In the genomic region with DNA sequence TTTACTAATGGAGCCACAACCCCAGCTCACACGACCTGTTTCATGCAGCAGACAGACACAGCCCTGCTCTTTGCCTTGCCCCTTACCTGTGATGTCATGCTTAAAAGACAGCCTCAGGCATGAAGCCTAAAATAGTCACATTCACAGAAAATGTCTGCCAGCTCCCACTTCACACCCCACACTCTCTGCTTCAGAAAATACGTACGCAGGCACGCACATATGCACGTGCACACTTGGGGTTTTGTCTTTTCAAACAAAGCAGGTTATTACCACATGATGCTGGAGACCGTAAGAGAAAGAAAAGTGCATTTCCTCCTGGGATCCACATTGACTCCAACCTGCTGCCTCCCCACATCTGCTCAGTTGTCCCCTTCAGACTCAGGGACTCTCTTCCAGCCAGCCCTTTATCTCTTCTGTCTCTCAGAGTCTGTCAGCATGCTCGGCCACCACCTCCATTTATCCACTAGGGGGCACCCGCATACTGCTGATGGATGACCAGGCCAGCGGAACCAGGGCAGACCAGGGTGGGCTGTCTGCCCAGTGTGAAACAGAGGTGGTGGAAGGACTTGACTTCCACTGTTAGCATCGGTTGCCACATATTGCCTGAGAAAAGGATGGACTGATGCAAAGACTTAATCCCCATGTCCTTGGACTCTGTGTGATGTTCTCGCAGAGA, we compare ENCODE assay signal across 7 mouse cellular contexts. TPM values are rescaled to one million over a fixed set of nuclear protein-coding genes. Genes with fewer than 3 reads are reported as not detected.
DNase-seq lines count a peak whose midpoint lies in the region; ATAC-seq and TF ChIP-seq lines count a peak whose summit lies in the region.

No protein-coding gene starts in this region.

- no peaks in the 10 kb centered on the region for H3K27me3 ChIP-seq in embryonic facial prominence, embryonic 11.5 days (ENCODE audit: control insufficient read depth, insufficient read depth, low read length)
- H3K27me3 ChIP-seq in limb, embryonic 10.5 days (ENCODE audit: low read depth, poor library complexity, severe bottlenecking): no peaks in the 10 kb centered on the region
- 0 out of 2 replicates have a peak, but pooled peaks cover 7% of the 10 kb centered on the region for H3K27me3 ChIP-seq in midbrain, embryonic 13.5 days
- no peaks in the 10 kb centered on the region for H3K27me3 ChIP-seq in small intestine, adult 2 months (ENCODE audit: control insufficient read depth, insufficient read depth, low read length)

- WGBS in embryonic facial prominence, embryonic 11.5 days: 54% methylated on average over 11 of the region's 11 CpGs
- 58% methylated on average over 11 of the region's 11 CpGs for WGBS in limb, embryonic 10.5 days
- WGBS in midbrain, embryonic 13.5 days: 55% methylated on average over 11 of the region's 11 CpGs
- WGBS in small intestine, adult 2 months: 57% methylated on average over 11 of the region's 11 CpGs

- peak; percentile 53 for ATAC-seq in embryonic facial prominence, embryonic 11.5 days (replicated peaks; ENCODE audit: insufficient number of reproducible peaks, low FRiP score, low TSS enrichment, low read depth)
- ATAC-seq in midbrain, embryonic 13.5 days: peak; percentile 84

- H3K4me2 ChIP-seq in embryonic facial prominence, embryonic 11.5 days (ENCODE audit: low read depth, low read length): no peak overlapping the region
- H3K4me2 ChIP-seq in midbrain, embryonic 13.5 days (replicated peaks): no peak overlapping the region

- DNase-seq in adrenal gland, postnatal 25 days: peak; percentile 81
- peak; percentile 91 for DNase-seq in embryonic facial prominence, embryonic 11.5 days (ENCODE audit: low spot score)
- peak; percentile 84 to 93 for DNase-seq in heart, adult 18-20 months
- peak; percentile 67 for DNase-seq in kidney, adult 11 months
- DNase-seq in limb, embryonic 10.5 days (ENCODE audit: low spot score): peak; percentile 91

- H3K9ac ChIP-seq in embryonic facial prominence, embryonic 11.5 days (replicated peaks; ENCODE audit: low read length): no peak overlapping the region
- H3K9ac ChIP-seq in midbrain, embryonic 13.5 days (replicated peaks): no peak overlapping the region

- no peaks in the 10 kb centered on the region for H3K4me1 ChIP-seq in embryonic facial prominence, embryonic 11.5 days (ENCODE audit: control insufficient read depth, insufficient read depth, low read length)
- H3K4me1 ChIP-seq in limb, embryonic 10.5 days: peaks cover 36% of the 10 kb centered on the region
- peaks cover 22% of the 10 kb centered on the region for H3K4me1 ChIP-seq in midbrain, embryonic 13.5 days (replicated peaks)
- H3K4me1 ChIP-seq in small intestine, adult 2 months (ENCODE audit: control insufficient read depth, insufficient read depth, insufficient read length, low read length): no peaks in the 10 kb centered on the region; the same call in 1 of the 2 replicates

- no peak overlapping the region for H3K4me3 ChIP-seq in embryonic facial prominence, embryonic 11.5 days (ENCODE audit: low read depth, low read length)
- no peak overlapping the region for H3K4me3 ChIP-seq in limb, embryonic 10.5 days
- H3K4me3 ChIP-seq in midbrain, embryonic 13.5 days (replicated peaks): no peak overlapping the region
- no peak overlapping the region for H3K4me3 ChIP-seq in small intestine, adult 2 months (ENCODE audit: low read depth, low read length)

- no peak for TF ChIP-seq POLR2A in small intestine, adult 2 months (IDR thresholded peaks at IDR 0.05; ENCODE audit: low read depth, low read length)

- no peak overlapping the region for H3K27ac ChIP-seq in embryonic facial prominence, embryonic 11.5 days (replicated peaks; ENCODE audit: low read depth, low read length)
- no peak overlapping the region for H3K27ac ChIP-seq in limb, embryonic 10.5 days
- no peak overlapping the region for H3K27ac ChIP-seq in midbrain, embryonic 13.5 days
- H3K27ac ChIP-seq in small intestine, adult 2 months (ENCODE audit: insufficient read depth, low read depth, low read length): no peak overlapping the region

- H3K36me3 ChIP-seq in embryonic facial prominence, embryonic 11.5 days (replicated peaks; ENCODE audit: control insufficient read depth, insufficient read depth, low read depth, low read length): no peaks in the 10 kb centered on the region
- H3K36me3 ChIP-seq in limb, embryonic 10.5 days: no peaks in the 10 kb centered on the region
- no peaks in the 10 kb centered on the region for H3K36me3 ChIP-seq in midbrain, embryonic 13.5 days
- H3K36me3 ChIP-seq in small intestine, adult 2 months (ENCODE audit: control insufficient read depth, insufficient read depth, low read length): no peaks in the 10 kb centered on the region

- H3K9me3 ChIP-seq in embryonic facial prominence, embryonic 11.5 days (replicated peaks; ENCODE audit: control insufficient read depth, low read length): no peaks in the 10 kb centered on the region
- no peaks in the 10 kb centered on the region for H3K9me3 ChIP-seq in limb, embryonic 10.5 days (replicated peaks)
- H3K9me3 ChIP-seq in midbrain, embryonic 13.5 days: no peaks in the 10 kb centered on the region

- TF ChIP-seq CTCF in small intestine, adult 2 months (IDR thresholded peaks at IDR 0.05; ENCODE audit: extremely low read depth, insufficient read length, insufficient replicate concordance, low read depth, low read length): peak; percentile 96

RNA-seq across cellular contexts. Expression of a gene that starts 15.8 kb away (rescaled TPM):
- total RNA-seq in adrenal gland, postnatal 25 days (2021): 31.6 and 39.7 TPM in 2 replicates
- 64.6 and 75.0 TPM in 2 replicates for polyA plus RNA-seq in embryonic facial prominence, embryonic 11.5 days (2014; fragmentation: Nextera tagmentation; extraction: Ambion mirVana)
- 10 to 100 TPM; 13.1 TPM for total RNA-seq in heart, adult 18-20 months (2021)
- polyA plus RNA-seq in limb, embryonic 10.5 days (2016; fragmentation: Nextera tagmentation; extraction: Ambion mirVana): 83.6 and 100 TPM in 2 replicates
- 19.5 and 21.1 TPM in 2 replicates for polyA plus RNA-seq in midbrain, embryonic 13.5 days (2015; fragmentation: Nextera tagmentation; extraction: Ambion mirVana)
- 70.4 and 97.3 TPM in 2 replicates for polyA plus RNA-seq in small intestine, adult 2 months (2012; rRNA removed)

RNA-seq across cellular contexts. Expression of a gene that starts 46.5 kb away (rescaled TPM):
- 5.9 and 6.1 TPM in 2 replicates for total RNA-seq in adrenal gland, postnatal 25 days (2021)
- polyA plus RNA-seq in embryonic facial prominence, embryonic 11.5 days (2014; fragmentation: Nextera tagmentation; extraction: Ambion mirVana): 17.3 and 19.3 TPM in 2 replicates
- total RNA-seq in heart, adult 18-20 months (2021): 10 to 100 TPM; 11.5 to 11.6 TPM
- polyA plus RNA-seq in limb, embryonic 10.5 days (2016; fragmentation: Nextera tagmentation; extraction: Ambion mirVana): 13.9 and 14.4 TPM in 2 replicates
- 7.7 and 9.1 TPM in 2 replicates for polyA plus RNA-seq in midbrain, embryonic 13.5 days (2015; fragmentation: Nextera tagmentation; extraction: Ambion mirVana)
- 2.9 and 25.7 TPM in 2 replicates for polyA plus RNA-seq in small intestine, adult 2 months (2012; rRNA removed)
